Mouse (Mus musculus): ENCODE data around the gene Mut. TPM values are rescaled to one million over a fixed set of nuclear protein-coding genes. Genes with fewer than 3 reads are reported as not detected.

The Mut gene
- polyA plus RNA-seq, 1 experiment from 2014 or later, result 44.0 TPM

GRCm38 (mm10) chr17:40977914-40978313 lies 43.4 kb downstream of the Mut start:
- no peaks in the 10 kb centered on the region for H3K27me3 ChIP-seq (replicated peaks)
- 74% methylated on average over 11 of the region's 11 CpGs for WGBS
- H3K4me1 ChIP-seq (replicated peaks), result no peaks in the 10 kb centered on the region
- H3K36me3 ChIP-seq, result no peaks in the 10 kb centered on the region
- H3K4me2 ChIP-seq (replicated peaks), result no peak overlapping the region
- H3K27ac ChIP-seq, result no peak overlapping the region
- no peak for ATAC-seq
- H3K9ac ChIP-seq, result no peak overlapping the region
- H3K9me3 ChIP-seq, result no peaks in the 10 kb centered on the region
- H3K4me3 ChIP-seq (replicated peaks), result no peak overlapping the region

- Histone ChIP-seq H3K4me3 (replicated peaks) (no peak overlapping the region), H3K9ac (no peak overlapping the region), H3K27me3 (replicated peaks) (no peaks in the 10 kb centered on the region), H3K9me3 (no peaks in the 10 kb centered on the region), H3K36me3 (no peaks in the 10 kb centered on the region), H3K4me1 (replicated peaks) (no peaks in the 10 kb centered on the region), H3K27ac (no peak overlapping the region), H3K4me2 (replicated peaks) (no peak overlapping the region)
- WGBS, result 53% methylated on average over 3 of the region's 3 CpGs
- ATAC-seq, result no peak
These were observed 57.6 kb downstream of the Mut start for GRCm38 (mm10) chr17:40992102-40992501.

Other genes with a start within 250 kb of the Mut start
- gene Esp1, start 207.6 kb upstream of the Mut start, polyA plus RNA-seq (2015; fragmentation: Nextera tagmentation; extraction: Ambion mirVana), result not detected in 2 replicates
- not detected in 2 replicates for gene Crisp2, start 127.7 kb upstream of the Mut start, polyA plus RNA-seq (2015; fragmentation: Nextera tagmentation; extraction: Ambion mirVana)
- 3.3 and 3.6 TPM in 2 replicates for gene Rhag, start 123.6 kb upstream of the Mut start, polyA plus RNA-seq (2015; fragmentation: Nextera tagmentation; extraction: Ambion mirVana)
- gene 9130008F23Rik, start 54.1 kb upstream of the Mut start, polyA plus RNA-seq (2015; fragmentation: Nextera tagmentation; extraction: Ambion mirVana), result 4.4 and 4.8 TPM in 2 replicates
- not detected in 2 replicates for gene Glyatl3, start 20.3 kb upstream of the Mut start, polyA plus RNA-seq (2015; fragmentation: Nextera tagmentation; extraction: Ambion mirVana)
- 19.2 and 21.0 TPM in 2 replicates for gene Cenpq, start 362 bp downstream of the Mut start, polyA plus RNA-seq (2015; fragmentation: Nextera tagmentation; extraction: Ambion mirVana)

Measured in intestine, embryonic 15.5 days (tissue).